In genomic region chr19:55744576-55745191, GRCm38 (mm10) we compare ENCODE assay signal across 8 mouse cellular contexts. TPM values are rescaled to one million over a fixed set of nuclear protein-coding genes. Genes with fewer than 3 reads are reported as not detected.
DNase-seq lines count a peak whose midpoint lies in the region; ATAC-seq and TF ChIP-seq lines count a peak whose summit lies in the region.

No protein-coding gene starts in this region.

- TF ChIP-seq POLR2A in kidney, adult 2 months (IDR thresholded peaks at IDR 0.05; ENCODE audit: low read depth, low read length): no peak
- no peak for TF ChIP-seq POLR2A in cortical plate, adult 2 months (IDR thresholded peaks at IDR 0.05; ENCODE audit: extremely low read depth, insufficient read depth, low read length)

- H3K9me3 ChIP-seq in hindbrain, embryonic 11.5 days (ENCODE audit: control insufficient read depth, low read length): no peaks in the 10 kb centered on the region

- no peak for ATAC-seq in hindbrain, embryonic 11.5 days (ENCODE audit: low FRiP score)
- no peak for ATAC-seq in frontal cortex, adult (ENCODE audit: low TSS enrichment)

- no peaks in the 10 kb centered on the region for H3K27me3 ChIP-seq in kidney, adult 2 months (replicated peaks; ENCODE audit: control insufficient read depth, insufficient read depth, low read length)
- no peaks in the 10 kb centered on the region for H3K27me3 ChIP-seq in hindbrain, embryonic 11.5 days (ENCODE audit: control insufficient read depth, insufficient read depth, low read length)

- H3K36me3 ChIP-seq in kidney, adult 2 months (ENCODE audit: control insufficient read depth, insufficient read depth, low read length): no peaks in the 10 kb centered on the region; the same call in 1 of the 2 replicates
- H3K36me3 ChIP-seq in hindbrain, embryonic 11.5 days (ENCODE audit: control insufficient read depth, insufficient read depth, low read length): no peaks in the 10 kb centered on the region

- peak overlapping the region; percentile 76 for H3K4me2 ChIP-seq in hindbrain, embryonic 11.5 days (replicated peaks; ENCODE audit: low read depth, low read length)

- WGBS in kidney, adult 2 months: 14% methylated on average over 21 of the region's 21 CpGs
- WGBS in hindbrain, embryonic 11.5 days: under 1% methylated on average over 21 of the region's 21 CpGs

- H3K9ac ChIP-seq in hindbrain, embryonic 11.5 days (ENCODE audit: low read depth, low read length): peak overlapping the region; percentile 93

- TF ChIP-seq CTCF in kidney, adult 2 months (conservative IDR thresholded peaks at IDR 0.05; ENCODE audit: insufficient read depth, insufficient read length, low read depth, low read length): no peak
- TF ChIP-seq CTCF in cortical plate, adult 2 months (IDR thresholded peaks at IDR 0.05; ENCODE audit: extremely low read depth, insufficient read depth, low read length): no peak

- H3K4me1 ChIP-seq in kidney, adult 2 months (ENCODE audit: control insufficient read depth, insufficient read depth, low read length): peaks cover 12% of the 10 kb centered on the region
- H3K4me1 ChIP-seq in cortical plate, adult 2 months (ENCODE audit: control insufficient read depth, insufficient read depth, low read length): no peaks in the 10 kb centered on the region
- H3K4me1 ChIP-seq in hindbrain, embryonic 11.5 days (replicated peaks; ENCODE audit: control insufficient read depth, insufficient read depth, low read length): peaks cover 22% of the 10 kb centered on the region

- H3K27ac ChIP-seq in kidney, adult 2 months (ENCODE audit: insufficient read depth, low read depth, low read length): peak overlapping the region; percentile 99
- H3K27ac ChIP-seq in cortical plate, adult 2 months (ENCODE audit: insufficient read depth, low read length): no peak overlapping the region
- H3K27ac ChIP-seq in hindbrain, embryonic 11.5 days (ENCODE audit: low read depth, low read length): no peak overlapping the region; the same call in 1 of the 2 replicates

- intact Hi-C loops in gastrocnemius, postnatal 14 days (cut with DNase I; ENCODE audit: low total_unique reads): loop anchor here (10.0 kb wide), 1 partner anchor 130 kb away; no protein-coding TSS in a partner anchor

- no peak for DNase-seq in kidney, adult 2 months
- DNase-seq in kidney, adult 9 months: no peak
- peak; percentile 65 for DNase-seq in hindbrain, embryonic 11.5 days (ENCODE audit: low spot score)
- DNase-seq in lung, postnatal 10 days: peak; percentile 19
- DNase-seq in layer of hippocampus, postnatal 10 days (ENCODE audit: low spot score in 2 of 2): no peak
- DNase-seq in gastrocnemius, postnatal 14 days: no peak

- H3K4me3 ChIP-seq in kidney, adult 2 months (ENCODE audit: insufficient read depth, low read depth, low read length): peak overlapping the region; percentile 82
- H3K4me3 ChIP-seq in cortical plate, adult 2 months (ENCODE audit: insufficient read depth, low read length): peak overlapping the region; percentile 31; the same call in 1 of the 2 replicates
- H3K4me3 ChIP-seq in hindbrain, embryonic 11.5 days (ENCODE audit: low read depth, low read length): peak overlapping the region; percentile 81

RNA-seq across cellular contexts. Expression of gene Tcf7l2, which starts 3.1 kb away (rescaled TPM):
- polyA plus RNA-seq in kidney, adult 2 months (2012; rRNA removed): 15.8 and 18.2 TPM in 2 replicates
- polyA plus RNA-seq in cortical plate, adult 2 months (2012; rRNA removed): 5.7 and 6.0 TPM in 2 replicates
- 57.9 and 76.9 TPM in 2 replicates for polyA plus RNA-seq in hindbrain, embryonic 11.5 days (2014; fragmentation: Nextera tagmentation; extraction: Ambion mirVana)
- 10 to 100 TPM; 14.2 to 26.1 TPM for total RNA-seq in layer of hippocampus, postnatal 10 days (2021)
- 10 to 100 TPM; 10.7 to 12.9 TPM for total RNA-seq in gastrocnemius, postnatal 14 days (2021)

Comparison
In these comparisons a context has a peak if more than half of its experiments do, and no peak if none do; other contexts are left out.
1. DNase-seq: peak in hindbrain, embryonic 11.5 days (single experiment) and lung, postnatal 10 days (single experiment); none in kidney, adult 2 months (single experiment), kidney, adult 9 months (single experiment), layer of hippocampus, postnatal 10 days (0 of 2) and gastrocnemius, postnatal 14 days (single experiment).
2. H3K4me3 ChIP-seq: peak in every context shown above with its lines; median percentile 82 in kidney, adult 2 months; 81 in hindbrain, embryonic 11.5 days; 31 in cortical plate, adult 2 months.